Mouse (Mus musculus) cerebellum, adult 2 months (tissue): Measurements from ENCODE around the gene Zfp712. TPM values are rescaled to one million over a fixed set of nuclear protein-coding genes. Genes with fewer than 3 reads are reported as not detected.

Experiments used
- DNase-seq, 2 experiments: peaks; one replicate each; pipeline ENCODE4 v3.0.0; 2021
- H3K27ac ChIP-seq: fragments of 200-500 bp; 2 replicates; pipeline ENCODE4 v1.5.1; 2012; ENCODE audit warnings: low read length, control low read depth, inconsistent platforms; ENCODE audit not compliant: insufficient read depth
- H3K27me3 ChIP-seq: fragments of 200-500 bp; 2 replicates; pipeline ENCODE4 v1.6.1; 2012; ENCODE audit warnings: inconsistent platforms, mild to moderate bottlenecking, low read length, moderate library complexity; ENCODE audit not compliant: control insufficient read depth, insufficient read depth
- H3K4me1 ChIP-seq: fragments of 200-500 bp; 2 replicates; pipeline ENCODE4 v1.6.1; 2011; ENCODE audit warnings: low read length; ENCODE audit not compliant: control insufficient read depth, insufficient read depth
- H3K4me3 ChIP-seq: fragments of 200-500 bp; replicated peaks from 2 replicates; pipeline ENCODE3; 2011; ENCODE audit warnings: mild to moderate bottlenecking, low read depth, low read length, control low read depth; ENCODE audit not compliant: insufficient read depth
- CTCF ChIP-seq: fragments of 200-500 bp; IDR thresholded peaks from 2 replicates; pipeline ENCODE4 v1.5.1; 2011; ENCODE audit warnings: low read depth, mild to moderate bottlenecking, control low read depth, low read length, moderate library complexity, borderline replicate concordance; ENCODE audit not compliant: insufficient read depth
- POLR2A ChIP-seq: fragments of 200-500 bp; IDR thresholded peaks from 2 replicates; pipeline ENCODE4 v1.6.1; 2011; ENCODE audit warnings: low read length, control low read depth, borderline replicate concordance; ENCODE audit not compliant: insufficient read depth
- WGBS: fragments of 180-500 bp; shearing (Covaris S2); methylation state at CpG from one replicate; pipeline ENCODE4 v1.1.7; 2018; 5-methylcytosine and 5-hydroxymethylcytosine counted together
- polyA plus RNA-seq: library from polyadenylated mRNA; depleted of rRNA; stranded (reverse); fragments of >200 nt; gene quantifications from 2 replicates; pipeline ENCODE4 v1.2.3, GENCODE M21; 2012; rRNA removed

Gene Zfp712
- polyA plus RNA-seq, 1 experiment: 2.9 TPM

DNA sequence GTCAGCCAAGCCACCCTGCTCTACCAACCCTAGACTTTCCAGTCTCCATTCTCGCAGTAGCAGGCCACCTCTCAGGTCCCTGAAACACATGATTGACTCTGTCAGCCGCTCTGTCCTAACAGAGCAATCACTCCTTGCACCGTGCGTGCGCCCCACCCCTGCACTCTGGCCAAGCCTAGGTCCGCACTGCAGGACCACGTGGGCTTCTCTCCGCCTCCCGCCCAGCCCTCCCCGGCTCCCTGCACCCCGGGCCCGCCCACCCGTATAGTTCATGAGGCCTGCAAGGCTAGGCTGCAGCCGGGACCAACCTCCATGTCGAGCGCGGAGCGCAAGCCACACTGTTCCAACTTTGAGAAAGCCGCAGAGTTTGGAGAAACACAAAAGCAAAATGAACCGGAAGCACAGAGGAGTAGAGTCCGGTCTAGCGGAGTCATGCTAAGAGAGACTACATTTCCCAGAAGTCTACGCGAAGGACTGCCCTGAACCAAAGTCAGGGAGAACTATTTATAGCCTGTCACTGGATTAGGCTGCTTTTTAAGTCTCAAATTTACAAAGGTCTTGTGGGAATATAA, 20.3 kb upstream of the Zfp712 start:
- no peak for TF ChIP-seq CTCF
- peak; percentile 69 for TF ChIP-seq POLR2A
- Histone ChIP-seq H3K4me3 (peak overlapping the region; percentile 96), H3K27ac (peak overlapping the region; percentile 26; the same call in 1 of the 2 replicates), H3K4me1 (no peaks in the 10 kb centered on the region), H3K27me3 (no peaks in the 10 kb centered on the region)
- peak; percentile 77 to 83 for DNase-seq
- WGBS: 1% methylated on average over 24 of the region's 24 CpGs

DNA sequence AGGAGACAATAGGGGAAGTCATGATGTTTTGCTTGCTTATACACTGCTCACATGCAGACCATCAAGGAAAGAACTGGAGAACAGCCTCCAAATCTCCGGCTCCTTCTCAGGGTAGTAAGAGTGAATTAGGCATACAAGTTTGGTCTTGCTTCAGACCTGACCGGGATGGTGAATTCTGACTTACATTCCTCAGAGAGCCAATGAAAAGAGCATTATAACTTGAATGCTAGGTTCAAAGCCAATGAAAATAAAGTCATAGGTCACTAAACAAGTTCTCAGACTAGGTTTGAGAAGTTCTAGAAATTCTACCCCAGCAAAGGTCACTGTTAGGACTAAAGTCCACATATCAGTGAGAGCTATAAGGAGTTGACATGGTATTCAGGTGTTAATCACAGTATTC, 16.3 kb upstream of the Zfp712 start:
- DNase-seq: no peak
- WGBS: 95% methylated on average over 2 of the region's 2 CpGs

DNA sequence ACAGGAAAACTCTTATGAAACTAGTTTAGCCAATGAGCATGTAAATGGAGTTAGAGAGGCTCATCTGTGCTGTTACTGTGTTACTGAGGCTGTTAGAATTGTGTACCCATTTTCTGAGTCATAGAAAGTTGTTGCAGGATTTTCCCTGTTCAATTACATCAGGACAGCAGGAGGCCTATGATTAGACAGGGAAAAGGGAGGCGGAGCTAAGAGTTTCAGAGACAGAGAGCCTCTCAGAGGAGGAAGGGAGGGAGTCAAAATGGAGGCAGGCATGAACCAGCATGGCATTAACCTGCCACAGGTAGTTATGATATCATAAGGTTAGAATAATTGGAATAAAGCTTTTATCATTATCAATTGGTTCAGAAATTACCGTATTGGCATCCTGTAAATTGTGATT, 11.8 kb upstream of the Zfp712 start:
- no peaks in the 10 kb centered on the region for H3K4me1 ChIP-seq
- H3K27ac ChIP-seq: no peak overlapping the region
- no peaks in the 10 kb centered on the region; the same call in 1 of the 2 replicates for H3K27me3 ChIP-seq
- H3K4me3 ChIP-seq: no peak overlapping the region
- 95% methylated on average over 2 of the region's 2 CpGs for WGBS
- no peak for TF ChIP-seq CTCF
- TF ChIP-seq POLR2A: no peak
- no peak for DNase-seq

More for the DNA sequence above, 16.3 kb upstream of the Zfp712 start:
- H3K27me3 ChIP-seq: no peaks in the 10 kb centered on the region
- no peak overlapping the region for H3K4me3 ChIP-seq
- no peak overlapping the region for H3K27ac ChIP-seq
- TF ChIP-seq POLR2A (no peak), CTCF (no peak)
- no peaks in the 10 kb centered on the region for H3K4me1 ChIP-seq

DNA sequence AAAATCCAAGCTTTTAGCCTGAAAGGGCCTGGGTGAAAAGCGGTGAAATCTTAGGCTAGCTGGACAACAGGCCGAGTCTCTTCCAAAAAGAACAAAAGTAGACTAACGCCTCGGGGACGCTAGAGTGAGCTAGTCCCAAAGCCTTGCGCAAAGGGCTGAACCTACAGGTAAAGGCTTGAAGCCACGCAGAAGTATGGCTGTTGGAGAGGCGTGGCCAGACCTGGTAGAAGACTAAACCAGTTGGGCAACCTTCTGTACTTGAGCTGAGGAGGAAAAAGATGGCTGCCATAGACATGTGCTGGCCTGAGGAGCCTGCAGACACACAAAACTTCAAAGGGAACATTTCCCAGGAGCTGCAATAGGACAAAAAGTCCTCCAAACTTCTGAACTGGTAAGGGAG, 4.4 kb upstream of the Zfp712 start:
- 90% methylated on average over 8 of the region's 8 CpGs for WGBS
- DNase-seq: no peak

DNA sequence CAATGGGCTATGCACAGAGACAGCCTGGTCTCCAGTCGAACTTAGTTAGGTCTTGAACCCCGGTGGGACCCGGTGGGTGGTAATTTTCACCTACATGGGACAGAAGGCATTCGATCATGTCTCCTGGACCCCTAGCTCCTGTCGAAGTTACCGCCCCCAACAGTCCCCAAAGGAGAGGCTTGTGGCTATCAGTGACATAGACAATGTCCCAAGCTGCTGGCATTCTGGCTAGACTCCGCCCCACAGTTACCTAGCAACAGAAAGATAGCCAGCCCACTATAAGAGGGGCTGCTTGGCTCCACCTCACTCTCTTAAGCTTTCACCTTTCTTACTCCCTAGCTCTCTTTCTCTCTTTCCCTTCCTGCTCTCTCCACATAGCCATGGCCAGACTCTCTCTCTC, 1.5 kb upstream of the Zfp712 start:
- no peaks in the 10 kb centered on the region for H3K27me3 ChIP-seq
- H3K4me1 ChIP-seq: no peaks in the 10 kb centered on the region
- H3K27ac ChIP-seq: no peak overlapping the region
- H3K4me3 ChIP-seq: no peak overlapping the region
- TF ChIP-seq CTCF (no peak), POLR2A (no peak)
- 60% methylated on average over 7 of the region's 7 CpGs for WGBS
- no peak for DNase-seq

More for the DNA sequence above, 4.4 kb upstream of the Zfp712 start:
- no peak overlapping the region for H3K4me3 ChIP-seq
- H3K4me1 ChIP-seq: no peaks in the 10 kb centered on the region
- TF ChIP-seq POLR2A: no peak
- no peak for TF ChIP-seq CTCF
- H3K27me3 ChIP-seq: no peaks in the 10 kb centered on the region; the same call in 1 of the 2 replicates
- H3K27ac ChIP-seq: no peak overlapping the region

DNA sequence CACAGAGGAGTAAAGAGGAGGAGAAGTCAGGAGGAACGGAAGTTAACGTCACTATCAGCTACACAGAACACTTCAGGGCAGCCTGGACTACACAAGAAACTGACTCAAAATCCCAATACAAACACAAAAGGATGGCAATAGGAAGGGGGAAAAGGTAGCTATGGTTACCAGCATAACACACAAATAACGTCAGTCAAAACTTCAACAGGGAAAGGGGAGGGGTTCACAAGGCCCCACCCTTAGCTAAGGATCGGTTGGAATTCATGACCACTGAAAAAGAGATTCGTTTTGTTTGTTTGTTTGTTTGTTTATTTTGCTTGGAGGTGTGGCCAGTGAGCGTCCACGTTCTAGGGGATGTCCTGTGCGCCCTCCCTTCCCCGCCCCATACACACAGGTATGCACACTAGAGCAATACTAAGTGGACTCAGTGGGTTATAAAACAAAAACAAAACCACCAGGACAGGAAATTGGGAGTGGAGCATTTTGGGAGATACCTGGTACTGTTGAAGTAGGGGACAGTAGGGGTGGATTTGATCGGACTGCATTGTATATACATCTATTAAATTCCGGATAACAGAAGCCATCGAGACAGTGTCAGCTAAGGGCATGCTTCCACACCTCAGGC, 697 bp downstream of the Zfp712 start:
- WGBS: 2% methylated on average over 12 of the region's 12 CpGs
- no peaks in the 10 kb centered on the region for H3K27me3 ChIP-seq
- peak overlapping the region; percentile 91 for H3K4me3 ChIP-seq
- no peaks in the 10 kb centered on the region for H3K4me1 ChIP-seq
- DNase-seq: no peak
- no peak overlapping the region for H3K27ac ChIP-seq
- TF ChIP-seq CTCF (no peak), POLR2A (no peak)

Other genes with a start within 250 kb of the Zfp712 start
- 2.4 TPM in 2 replicates for gene Gm10767, start 156.3 kb downstream of the Zfp712 start, polyA plus RNA-seq
- gene Zfp708, start 36.8 kb upstream of the Zfp712 start, polyA plus RNA-seq: 2.6 and 2.8 TPM in 2 replicates
- 1.9 and 2.0 TPM in 2 replicates for gene Gm28557, start 47.4 kb upstream of the Zfp712 start, polyA plus RNA-seq
- 0.16 TPM in 2 replicates for gene Rslcan18, start 55.1 kb upstream of the Zfp712 start, polyA plus RNA-seq
- gene Zfp759, start 60.5 kb upstream of the Zfp712 start, polyA plus RNA-seq: 2.6 and 3.2 TPM in 2 replicates
- 3.0 and 3.1 TPM in 2 replicates for gene Rsl1, start 112.0 kb upstream of the Zfp712 start, polyA plus RNA-seq
- 0.84 and 1.1 TPM in 2 replicates for gene Zfp455, start 133.3 kb upstream of the Zfp712 start, polyA plus RNA-seq
- gene Zfp458, start 217.3 kb upstream of the Zfp712 start, polyA plus RNA-seq: 4.0 TPM in 2 replicates
- gene Zfp457, start 245.3 kb upstream of the Zfp712 start, polyA plus RNA-seq: 2.9 and 3.4 TPM in 2 replicates